Mouse (Mus musculus): ENCODE data around the gene Rdh8. TPM values are rescaled to one million over a fixed set of nuclear protein-coding genes. Genes with fewer than 3 reads are reported as not detected.

Rdh8 gene
- polyA plus RNA-seq (2014; fragmentation: Illumina TruSeq; extraction: RNeasy Lipid Tissue Mini Kit (QIAGEN cat#74804); ENCODE audit: low read depth, low replicate concordance), result not detected

DNA sequence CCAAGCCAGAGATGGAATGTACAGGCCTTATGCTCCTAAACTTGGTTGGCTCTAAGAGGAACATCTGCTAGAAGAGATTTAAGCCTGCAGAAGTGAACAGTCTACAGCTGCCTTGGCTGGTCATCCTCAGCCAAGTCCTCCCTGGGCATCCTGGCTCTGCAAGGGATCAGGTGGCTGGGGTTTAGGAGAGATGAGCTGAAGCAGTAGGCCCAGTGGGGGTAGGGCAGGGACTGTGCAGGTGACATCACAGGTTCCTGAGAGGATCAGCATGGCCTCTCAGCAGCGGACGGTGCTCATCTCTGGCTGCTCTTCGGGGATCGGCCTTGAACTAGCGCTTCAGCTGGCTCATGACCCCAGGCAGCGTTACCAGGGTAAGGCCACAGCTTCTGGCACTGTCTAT lies at the start of gene Rdh8:
Gene Rdh8, plus strand, starts transcription at position 268 of the 400 bp plus-strand sequence.

GRCm38 (mm10) chr9:20814521-20815272 lies 3.6 kb upstream of the Rdh8 start, which contains the start of gene Col5a3:
TSS of gene Col5a3 (minus strand) at chr9:20815067.

DNA sequence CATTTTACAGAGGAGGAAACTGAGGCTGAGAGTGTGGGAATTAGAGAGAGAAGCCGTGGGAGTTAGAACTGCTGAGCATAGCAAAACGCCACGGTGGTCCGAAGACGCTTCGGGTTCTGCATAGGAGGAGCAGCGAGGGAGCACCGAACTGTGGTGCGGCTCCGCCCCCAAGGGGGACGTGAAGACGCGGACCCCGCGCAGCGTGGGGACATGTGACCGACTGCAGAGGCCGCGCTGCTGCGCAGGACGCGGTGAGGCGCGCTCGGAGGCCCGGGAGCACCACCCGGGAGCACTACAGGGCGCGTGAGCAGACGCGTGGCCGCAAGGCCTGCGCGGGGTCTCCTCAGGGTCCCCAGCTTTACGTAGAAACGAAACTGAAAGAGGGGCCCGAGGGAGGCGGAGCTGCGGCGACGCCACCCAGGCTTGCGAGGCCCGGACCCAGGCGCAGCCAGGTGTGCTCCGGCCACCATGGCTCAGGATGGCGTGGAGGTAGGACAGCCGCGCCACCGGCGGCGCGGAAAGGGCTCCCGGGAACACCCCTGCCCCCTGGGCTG lies 50.2 kb downstream of the Rdh8 start, which contains the start of gene A230050P20Rik:
Gene A230050P20Rik, plus strand, starts transcription at position 195 of the 554 bp plus-strand sequence.

Other genes with a start within 250 kb of the Rdh8 start
- 15.8 TPM for gene Zfp846, start 237.2 kb upstream of the Rdh8 start, polyA plus RNA-seq (2014; fragmentation: Illumina TruSeq; extraction: RNeasy Lipid Tissue Mini Kit (QIAGEN cat#74804); ENCODE audit: low read depth, low replicate concordance)
- gene Ubl5, start 175.6 kb upstream of the Rdh8 start, polyA plus RNA-seq (2014; fragmentation: Illumina TruSeq; extraction: RNeasy Lipid Tissue Mini Kit (QIAGEN cat#74804); ENCODE audit: low read depth, low replicate concordance), result 65.6 TPM
- 13.0 TPM for gene Fbxl12, start 173.7 kb upstream of the Rdh8 start, polyA plus RNA-seq (2014; fragmentation: Illumina TruSeq; extraction: RNeasy Lipid Tissue Mini Kit (QIAGEN cat#74804); ENCODE audit: low read depth, low replicate concordance)
- gene Pin1, start 166.4 kb upstream of the Rdh8 start, polyA plus RNA-seq (2014; fragmentation: Illumina TruSeq; extraction: RNeasy Lipid Tissue Mini Kit (QIAGEN cat#74804); ENCODE audit: low read depth, low replicate concordance), result 0.95 TPM
- gene Olfm2, start 72.2 kb upstream of the Rdh8 start, polyA plus RNA-seq (2014; fragmentation: Illumina TruSeq; extraction: RNeasy Lipid Tissue Mini Kit (QIAGEN cat#74804); ENCODE audit: low read depth, low replicate concordance), result 1.4 TPM
- gene Col5a3, start 3.4 kb upstream of the Rdh8 start, polyA plus RNA-seq (2014; fragmentation: Illumina TruSeq; extraction: RNeasy Lipid Tissue Mini Kit (QIAGEN cat#74804); ENCODE audit: low read depth, low replicate concordance), result not detected
- 0.46 TPM for gene A230050P20Rik, start 50.1 kb downstream of the Rdh8 start, polyA plus RNA-seq (2014; fragmentation: Illumina TruSeq; extraction: RNeasy Lipid Tissue Mini Kit (QIAGEN cat#74804); ENCODE audit: low read depth, low replicate concordance)
- not detected for gene Angptl6, start 61.2 kb downstream of the Rdh8 start, polyA plus RNA-seq (2014; fragmentation: Illumina TruSeq; extraction: RNeasy Lipid Tissue Mini Kit (QIAGEN cat#74804); ENCODE audit: low read depth, low replicate concordance)
- 0.57 TPM for gene Ppan, start 69.7 kb downstream of the Rdh8 start, polyA plus RNA-seq (2014; fragmentation: Illumina TruSeq; extraction: RNeasy Lipid Tissue Mini Kit (QIAGEN cat#74804); ENCODE audit: low read depth, low replicate concordance)
- gene Eif3g, start 80.1 kb downstream of the Rdh8 start, polyA plus RNA-seq (2014; fragmentation: Illumina TruSeq; extraction: RNeasy Lipid Tissue Mini Kit (QIAGEN cat#74804); ENCODE audit: low read depth, low replicate concordance), result 91.3 TPM
- 8.4 TPM for gene Dnmt1, start 141.4 kb downstream of the Rdh8 start, polyA plus RNA-seq (2014; fragmentation: Illumina TruSeq; extraction: RNeasy Lipid Tissue Mini Kit (QIAGEN cat#74804); ENCODE audit: low read depth, low replicate concordance)
- gene S1pr2, start 158.3 kb downstream of the Rdh8 start, polyA plus RNA-seq (2014; fragmentation: Illumina TruSeq; extraction: RNeasy Lipid Tissue Mini Kit (QIAGEN cat#74804); ENCODE audit: low read depth, low replicate concordance), result 0.07 TPM
- 0.25 TPM for gene Mrpl4, start 184.2 kb downstream of the Rdh8 start, polyA plus RNA-seq (2014; fragmentation: Illumina TruSeq; extraction: RNeasy Lipid Tissue Mini Kit (QIAGEN cat#74804); ENCODE audit: low read depth, low replicate concordance)
- 0.84 TPM for gene Icam1, start 197.5 kb downstream of the Rdh8 start, polyA plus RNA-seq (2014; fragmentation: Illumina TruSeq; extraction: RNeasy Lipid Tissue Mini Kit (QIAGEN cat#74804); ENCODE audit: low read depth, low replicate concordance)
- not detected for gene Icam4, start 210.9 kb downstream of the Rdh8 start, polyA plus RNA-seq (2014; fragmentation: Illumina TruSeq; extraction: RNeasy Lipid Tissue Mini Kit (QIAGEN cat#74804); ENCODE audit: low read depth, low replicate concordance)
- not detected for gene Icam5, start 213.6 kb downstream of the Rdh8 start, polyA plus RNA-seq (2014; fragmentation: Illumina TruSeq; extraction: RNeasy Lipid Tissue Mini Kit (QIAGEN cat#74804); ENCODE audit: low read depth, low replicate concordance)
- not detected for gene Zglp1, start 248.6 kb downstream of the Rdh8 start, polyA plus RNA-seq (2014; fragmentation: Illumina TruSeq; extraction: RNeasy Lipid Tissue Mini Kit (QIAGEN cat#74804); ENCODE audit: low read depth, low replicate concordance)

Data from testis, adult 10 weeks (tissue).